Mouse (Mus musculus) embryonic fibroblast, embryonic 13.5 days (primary cell): ENCODE measurements around the gene Hspb1. TPM values are rescaled to one million over a fixed set of nuclear protein-coding genes. Genes with fewer than 3 reads are reported as not detected.
A peak's percentile ranks its signal among the peaks of the same experiment; 100 is the strongest.

Experiments used
- H3K27ac ChIP-seq: 2 replicates; pipeline ENCODE4 v1.5.1; 2012; ENCODE audit warnings: low read length, control low read depth, inconsistent platforms; ENCODE audit not compliant: insufficient read depth
- H3K4me1 ChIP-seq: 2 replicates; pipeline ENCODE4 v1.6.1; 2011; ENCODE audit warnings: low read length; ENCODE audit not compliant: control insufficient read depth, insufficient read depth
- H3K4me3 ChIP-seq: 2 replicates; pipeline ENCODE4 v1.5.1; 2011; ENCODE audit warnings: mild to moderate bottlenecking, control low read depth, low read length; ENCODE audit not compliant: insufficient read depth
- CTCF ChIP-seq: IDR thresholded peaks from 2 replicates; pipeline ENCODE4 v1.5.1; 2011; ENCODE audit warnings: mild to moderate bottlenecking, control low read depth, low read length, moderate library complexity, borderline replicate concordance; ENCODE audit not compliant: insufficient read depth
- POLR2A ChIP-seq: IDR thresholded peaks from 2 replicates; pipeline ENCODE4 v1.6.1; 2011; ENCODE audit warnings: low read depth, mild to moderate bottlenecking, control low read depth, low read length, moderate library complexity
- polyA plus RNA-seq: library from polyadenylated mRNA; stranded (reverse); fragments of >200 nt; gene quantifications from 2 replicates; pipeline ENCODE4 v1.2.4, GENCODE M21; 2011; ENCODE audit warnings: low read depth; ENCODE audit not compliant: missing spikeins, insufficient read length

The Hspb1 gene
- polyA plus RNA-seq: 124 and 337 TPM in 2 replicates

GRCm38 (mm10) chr5:135887675-135888102 lies at the start of gene Hspb1:
Hspb1 (plus strand) TSS chr5:135887919.
- peak within 1 kb of the TSS; percentile 41; the same call in 1 of the 2 replicates for H3K27ac ChIP-seq
- peak within 1 kb of the TSS; percentile 68 for H3K4me3 ChIP-seq
- peaks cover 2% of the 10 kb centered on the region; the same call in 1 of the 2 replicates for H3K4me1 ChIP-seq
- TF ChIP-seq CTCF: no peak
- peak; percentile 89 for TF ChIP-seq POLR2A

- H3K4me3 ChIP-seq: no peak overlapping the region
- H3K4me1 ChIP-seq: peaks cover 4% of the 10 kb centered on the region; the same call in 1 of the 2 replicates
- no peak for TF ChIP-seq POLR2A
- TF ChIP-seq CTCF: no peak
- no peak overlapping the region for H3K27ac ChIP-seq
Observed at GRCm38 (mm10) chr5:135841651-135842050, 46.1 kb upstream of the Hspb1 start.

- Histone ChIP-seq H3K4me1 (peaks cover 4% of the 10 kb centered on the region; the same call in 1 of the 2 replicates), H3K4me3 (no peak overlapping the region), H3K27ac (no peak overlapping the region)
- no peak for TF ChIP-seq CTCF
- TF ChIP-seq POLR2A: no peak
Observed at GRCm38 (mm10) chr5:135843418-135843817, 44.3 kb upstream of the Hspb1 start.

GRCm38 (mm10) chr5:135845676-135846320 lies 41.9 kb upstream of the Hspb1 start:
- peaks cover 4% of the 10 kb centered on the region; the same call in 1 of the 2 replicates for H3K4me1 ChIP-seq
- no peak overlapping the region for H3K4me3 ChIP-seq
- no peak for TF ChIP-seq POLR2A
- TF ChIP-seq CTCF: no peak
- H3K27ac ChIP-seq: no peak overlapping the region

GRCm38 (mm10) chr5:135847460-135847859 lies 40.3 kb upstream of the Hspb1 start:
- Histone ChIP-seq H3K4me3 (no peak overlapping the region), H3K27ac (no peak overlapping the region), H3K4me1 (no peaks in the 10 kb centered on the region)
- TF ChIP-seq POLR2A: no peak

- TF ChIP-seq CTCF (no peak), POLR2A (no peak)
- no peaks in the 10 kb centered on the region for H3K4me1 ChIP-seq
Observed at GRCm38 (mm10) chr5:135847881-135848280, 39.8 kb upstream of the Hspb1 start.

GRCm38 (mm10) chr5:135851024-135851423 lies 36.7 kb upstream of the Hspb1 start:
- Histone ChIP-seq H3K4me1 (no peaks in the 10 kb centered on the region), H3K27ac (no peak overlapping the region), H3K4me3 (no peak overlapping the region)
- no peak for TF ChIP-seq POLR2A
- no peak for TF ChIP-seq CTCF

More at GRCm38 (mm10) chr5:135847881-135848280, 39.8 kb upstream of the Hspb1 start:
- Histone ChIP-seq H3K4me3 (no peak overlapping the region), H3K27ac (no peak overlapping the region)

- Histone ChIP-seq H3K27ac (no peak overlapping the region), H3K4me3 (no peak overlapping the region), H3K4me1 (no peaks in the 10 kb centered on the region)
- TF ChIP-seq CTCF (no peak), POLR2A (no peak)
Observed at GRCm38 (mm10) chr5:135851481-135851880, 36.2 kb upstream of the Hspb1 start.

GRCm38 (mm10) chr5:135852421-135852820 lies 35.3 kb upstream of the Hspb1 start:
- TF ChIP-seq CTCF (no peak), POLR2A (no peak)
- Histone ChIP-seq H3K4me1 (no peaks in the 10 kb centered on the region), H3K4me3 (no peak overlapping the region), H3K27ac (no peak overlapping the region)

GRCm38 (mm10) chr5:135853731-135854130 lies 34.0 kb upstream of the Hspb1 start:
- TF ChIP-seq POLR2A (no peak), CTCF (no peak)
- Histone ChIP-seq H3K4me3 (no peak overlapping the region), H3K27ac (no peak overlapping the region), H3K4me1 (no peaks in the 10 kb centered on the region)

- H3K4me3 ChIP-seq: no peak overlapping the region
- H3K27ac ChIP-seq: no peak overlapping the region
- TF ChIP-seq POLR2A (no peak), CTCF (peak; percentile 91)
- no peaks in the 10 kb centered on the region for H3K4me1 ChIP-seq
Observed at GRCm38 (mm10) chr5:135855156-135855555, 32.6 kb upstream of the Hspb1 start.
